Mouse (Mus musculus) splenic B cell, adult 2 months (primary cell): ENCODE data around the gene Tet3.
"Not testable (repeated sequence)": the region's sequence is repeated elsewhere in the genome, so short reads cannot be mapped to it uniquely, and the experiment has no call there.

Experiments
- DNase-seq: peaks from one replicate; pipeline ENCODE4 v3.0.0-alpha.2; 2011; ENCODE audit warnings: low read depth, low spot score
- H3K27me3 ChIP-seq: 2 replicates; pipeline ENCODE4 v1.6.1; 2012; ENCODE audit warnings: mild to moderate bottlenecking, low read length, moderate library complexity, mixed read lengths; ENCODE audit not compliant: control insufficient read depth, poor library complexity, insufficient read depth, severe bottlenecking
- H3K36me3 ChIP-seq: 2 replicates; pipeline ENCODE4 v1.6.1; 2012; ENCODE audit warnings: mild to moderate bottlenecking, low read length, moderate library complexity, mixed read lengths; ENCODE audit not compliant: control insufficient read depth, poor library complexity, insufficient read depth, severe bottlenecking

The Tet3 gene

DNA sequence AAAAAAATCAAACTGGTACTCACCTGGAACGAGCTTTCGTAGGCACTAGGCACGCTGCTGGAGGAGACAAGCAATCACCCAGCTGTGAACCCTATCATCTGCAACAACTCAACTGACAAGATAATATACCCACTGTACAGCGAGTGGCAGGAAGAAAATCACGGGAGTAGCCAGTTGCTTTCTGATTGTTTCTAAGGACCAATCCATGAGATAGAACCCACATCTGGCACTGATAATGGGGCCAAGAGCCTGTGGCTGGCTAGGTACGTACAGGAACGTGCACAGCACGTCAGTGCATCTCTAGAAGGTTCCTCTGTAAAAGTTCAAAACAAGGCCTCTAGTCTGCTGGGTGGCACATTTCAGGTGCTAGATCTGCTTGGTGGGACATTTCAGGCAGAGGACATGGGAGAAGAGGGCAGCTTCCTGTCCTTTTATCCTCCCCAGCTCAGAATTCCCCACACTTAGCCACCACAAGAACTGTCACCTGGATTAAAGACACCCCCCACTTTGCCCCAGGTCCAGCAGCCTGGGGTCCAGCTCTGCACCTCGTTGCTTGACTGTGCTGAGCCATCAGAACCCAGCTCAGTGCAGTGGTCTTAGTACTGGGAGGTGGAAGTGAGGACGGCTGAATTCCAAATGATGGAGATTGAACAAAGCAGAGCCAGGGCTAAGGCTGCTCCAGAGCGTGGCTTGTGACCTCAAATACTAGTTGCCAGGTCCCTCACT lies 97.2 kb downstream of the Tet3 start:
- DNase-seq = no peak
- no peaks in the 10 kb centered on the region for H3K27me3 ChIP-seq

DNA sequence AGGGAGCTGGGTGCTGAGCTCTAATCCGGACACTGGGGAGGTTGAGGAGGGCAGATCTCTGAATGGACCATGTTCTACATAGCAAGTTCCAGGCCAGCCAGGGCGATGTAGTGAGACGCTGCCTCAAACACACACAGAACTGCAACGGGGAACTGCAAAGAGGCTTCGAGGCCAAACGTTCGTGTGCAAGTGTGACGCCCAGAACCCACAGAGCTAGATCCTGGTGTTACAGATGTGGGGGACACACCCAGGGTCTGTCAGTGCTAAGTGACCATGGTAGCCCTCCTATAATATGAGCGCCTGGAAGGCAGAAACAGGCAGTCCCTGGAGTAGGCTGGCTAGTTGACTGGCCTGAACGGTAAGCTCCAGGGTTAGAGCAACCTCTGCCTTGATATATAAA lies 101.4 kb downstream of the Tet3 start:
- no peak for DNase-seq
- H3K27me3 ChIP-seq = no peaks in the 10 kb centered on the region
- peaks cover 3% of the 10 kb centered on the region; the same call in 1 of the 2 replicates for H3K36me3 ChIP-seq

More for the DNA sequence above, 97.2 kb downstream of the Tet3 start:
- peaks cover 4% of the 10 kb centered on the region for H3K36me3 ChIP-seq

DNA sequence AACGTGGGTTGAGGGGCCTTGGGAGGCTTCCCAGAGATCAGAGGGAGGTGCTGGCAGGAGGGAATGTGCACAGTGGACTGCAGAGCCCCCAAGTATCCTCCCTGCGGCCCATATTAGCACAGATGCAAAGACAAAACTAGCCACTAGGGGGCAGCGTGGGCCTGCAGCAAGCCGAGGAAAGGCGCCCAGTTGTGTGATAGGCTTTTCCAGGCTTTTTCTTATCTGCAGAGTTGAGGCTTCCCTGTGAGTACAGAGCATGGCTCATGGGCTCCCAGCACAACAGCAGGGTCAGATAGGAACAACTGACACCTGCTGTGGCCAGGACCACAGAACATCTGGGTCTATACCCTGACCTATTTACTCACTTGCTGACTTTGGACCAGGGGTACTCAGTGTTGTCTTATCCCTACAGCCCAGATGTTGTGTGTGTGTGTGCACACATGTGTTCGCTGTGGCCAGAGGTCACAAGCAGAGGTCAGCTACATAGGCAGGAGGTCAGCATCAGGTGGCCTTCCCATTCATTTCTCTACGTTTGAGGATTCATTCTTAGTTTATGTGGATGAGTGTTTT lies 102.2 kb downstream of the Tet3 start:
- Histone ChIP-seq H3K36me3 (peaks cover 3% of the 10 kb centered on the region; the same call in 1 of the 2 replicates), H3K27me3 (no peaks in the 10 kb centered on the region)
- peak; percentile 85 for DNase-seq

DNA sequence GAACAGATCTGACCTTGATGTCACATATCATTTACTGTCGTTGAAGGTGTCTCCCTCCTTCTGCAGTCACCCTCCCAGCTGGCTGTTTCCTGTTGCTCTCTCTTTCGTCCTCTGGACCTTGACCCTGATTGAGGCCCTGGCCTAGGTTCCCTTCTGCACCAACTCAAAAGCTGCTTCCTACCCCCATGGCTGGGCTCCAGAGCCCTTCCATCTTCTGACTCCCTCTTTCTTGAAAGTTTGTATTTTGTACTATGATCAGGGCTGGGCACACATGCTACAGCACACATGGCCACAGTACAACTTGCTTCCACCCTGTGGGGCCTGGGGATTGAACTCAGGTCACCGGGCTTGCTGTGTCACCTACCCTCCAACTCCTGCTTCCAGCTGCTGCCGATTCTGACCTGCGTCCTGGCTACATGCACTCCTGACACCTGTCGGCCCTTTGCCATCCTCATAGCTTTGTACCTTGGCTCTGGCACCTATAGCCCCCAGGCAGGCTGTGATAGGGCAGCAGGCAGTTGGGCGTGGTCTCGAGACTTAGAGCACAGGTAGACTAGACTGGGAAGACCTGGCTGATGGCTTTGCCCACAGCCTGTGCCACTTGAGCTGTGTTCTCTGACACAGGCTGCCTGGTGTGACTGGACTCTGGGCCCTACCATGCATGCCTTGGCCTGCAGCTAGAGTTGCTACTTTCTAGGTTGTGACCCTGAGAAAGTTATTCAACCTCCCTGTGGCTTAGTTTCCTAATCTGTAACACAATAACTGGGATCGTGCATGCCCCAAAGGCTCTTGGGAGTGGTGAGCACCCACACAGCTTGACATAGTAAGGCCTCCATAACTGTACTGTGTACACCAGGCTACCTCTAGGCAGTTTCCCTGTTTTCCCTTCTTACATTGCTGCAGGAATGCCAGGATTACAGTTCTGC lies 103.8 kb downstream of the Tet3 start:
- H3K36me3 ChIP-seq = 0 out of 2 replicates have a peak, but pooled peaks cover 3% of the 10 kb centered on the region

DNA sequence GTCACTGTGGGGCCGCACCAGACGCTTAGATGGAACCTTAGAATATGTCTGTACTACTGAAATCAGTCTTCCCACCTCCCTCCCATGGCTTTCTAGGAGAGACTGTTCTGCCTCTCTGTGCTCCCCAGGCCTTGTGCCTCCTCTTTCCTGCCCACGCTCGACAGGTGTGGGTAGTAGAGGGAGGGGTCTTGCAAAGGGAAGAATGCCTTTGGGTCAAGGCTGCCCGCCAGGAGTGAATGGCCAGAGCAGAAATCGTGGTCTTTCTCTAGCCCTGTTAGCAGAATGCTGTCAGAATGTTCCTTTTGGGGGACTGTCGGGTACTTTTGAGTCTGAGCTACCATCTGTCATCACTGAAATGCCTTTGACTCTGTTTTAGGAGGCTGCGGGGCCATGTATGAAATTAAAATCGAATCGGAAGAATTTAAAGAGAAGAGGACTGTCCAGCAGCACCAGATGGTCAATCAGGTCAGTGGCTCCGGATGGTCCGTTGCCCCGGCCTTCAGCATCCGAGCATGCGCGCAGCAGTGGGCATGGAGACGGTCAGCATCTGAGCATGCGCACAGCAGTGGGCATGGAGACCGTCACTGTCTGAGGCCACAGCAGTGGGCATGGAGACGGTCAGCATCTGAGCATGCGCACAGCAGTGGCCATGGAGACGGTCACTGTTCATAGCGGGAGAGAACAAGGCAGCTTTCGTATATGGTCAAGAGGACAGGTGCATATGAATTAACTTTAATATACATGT lies 106.0 kb downstream of the Tet3 start:
- H3K36me3 ChIP-seq = 0 out of 2 replicates have a peak, but pooled peaks cover 3% of the 10 kb centered on the region
- H3K27me3 ChIP-seq = no peaks in the 10 kb centered on the region
- no peak for DNase-seq

More for the DNA sequence above, 103.8 kb downstream of the Tet3 start:
- no peaks in the 10 kb centered on the region for H3K27me3 ChIP-seq
- no peak for DNase-seq

DNA sequence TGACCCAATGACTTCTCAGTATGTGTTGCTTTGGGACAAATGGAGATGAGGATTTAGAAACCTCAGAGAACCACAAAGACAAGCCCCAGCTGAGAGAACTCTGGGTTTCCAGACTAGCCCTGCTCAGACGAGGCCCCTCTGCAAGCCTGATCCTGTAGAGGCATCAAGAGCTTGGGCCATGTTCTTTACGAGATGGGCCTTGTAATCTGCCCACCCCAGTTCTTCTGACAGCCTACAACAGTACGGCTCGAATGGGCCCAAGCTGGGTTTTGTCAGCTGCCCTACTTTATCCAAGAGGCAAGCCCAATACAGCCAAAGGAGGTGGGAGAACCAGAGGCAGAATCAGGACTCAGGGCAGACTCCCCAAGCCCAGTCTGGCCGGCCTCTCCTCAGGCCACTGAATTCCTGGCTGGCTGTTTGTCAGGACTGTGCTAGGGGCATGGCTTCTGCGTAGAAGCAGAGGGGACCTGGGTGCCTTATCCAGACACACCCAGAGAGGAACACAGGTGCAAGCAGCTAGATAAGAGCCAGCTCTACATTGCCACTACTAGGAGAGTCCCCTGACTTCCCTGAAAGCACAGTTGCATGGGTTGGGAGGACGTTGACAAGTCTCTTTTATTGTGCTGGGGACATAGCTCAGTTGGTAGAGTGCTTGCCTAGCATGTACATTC lies 107.3 kb downstream of the Tet3 start:
- Histone ChIP-seq H3K27me3 (no peaks in the 10 kb centered on the region), H3K36me3 (0 out of 2 replicates have a peak, but pooled peaks cover 3% of the 10 kb centered on the region)
- DNase-seq = no peak

DNA sequence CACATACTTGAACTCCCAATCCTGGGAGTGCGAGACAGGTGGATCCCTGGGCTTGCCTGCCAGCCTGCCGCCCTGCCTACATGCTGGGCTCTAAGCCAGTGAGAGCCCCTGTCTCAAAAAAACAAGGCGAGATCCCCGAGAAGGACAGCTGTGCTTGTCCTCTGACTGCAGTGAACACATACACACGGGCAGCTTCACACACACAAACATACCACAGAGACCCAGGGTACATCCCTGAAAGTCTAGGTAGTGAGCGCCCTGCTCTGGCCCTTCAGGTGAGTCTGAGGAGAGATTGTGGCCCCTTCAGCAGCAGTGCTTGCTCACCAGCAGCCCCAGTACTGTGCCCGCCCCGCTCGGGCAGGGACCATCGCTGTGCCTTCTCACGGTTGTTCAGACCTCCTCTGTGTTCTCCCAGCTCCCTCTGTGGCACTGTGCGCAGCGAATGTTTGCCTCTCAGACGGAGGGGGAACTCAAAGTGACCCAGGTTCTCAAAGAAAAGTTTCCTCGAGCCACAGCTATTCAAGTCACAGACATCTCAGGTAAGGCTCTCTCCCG lies 108.0 kb downstream of the Tet3 start:
- Histone ChIP-seq H3K27me3 (no peaks in the 10 kb centered on the region), H3K36me3 (0 out of 2 replicates have a peak, but pooled peaks cover 3% of the 10 kb centered on the region)
- DNase-seq = no peak

DNA sequence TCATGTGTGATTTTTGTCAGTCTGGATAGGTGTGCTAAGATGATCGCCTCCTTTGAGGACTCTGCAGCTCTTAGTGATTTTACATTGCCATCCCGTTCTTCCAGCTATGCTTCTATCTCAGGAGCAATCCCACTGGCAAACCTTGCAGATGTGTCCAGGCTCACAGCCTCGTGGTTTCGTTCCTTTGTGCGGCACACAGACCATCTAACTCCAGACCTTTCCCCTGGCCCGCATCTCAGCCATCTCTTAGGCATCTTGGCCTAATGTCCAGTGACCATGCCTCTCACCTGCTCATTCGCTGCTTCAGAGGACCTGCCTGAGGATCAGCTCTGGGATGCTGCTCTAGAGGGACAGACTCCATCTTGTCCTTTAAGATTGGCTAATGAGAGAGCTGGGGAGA lies 108.7 kb downstream of the Tet3 start:
- Histone ChIP-seq H3K27me3 (no peaks in the 10 kb centered on the region), H3K36me3 (0 out of 2 replicates have a peak, but pooled peaks cover 3% of the 10 kb centered on the region)
- no peak for DNase-seq

DNA sequence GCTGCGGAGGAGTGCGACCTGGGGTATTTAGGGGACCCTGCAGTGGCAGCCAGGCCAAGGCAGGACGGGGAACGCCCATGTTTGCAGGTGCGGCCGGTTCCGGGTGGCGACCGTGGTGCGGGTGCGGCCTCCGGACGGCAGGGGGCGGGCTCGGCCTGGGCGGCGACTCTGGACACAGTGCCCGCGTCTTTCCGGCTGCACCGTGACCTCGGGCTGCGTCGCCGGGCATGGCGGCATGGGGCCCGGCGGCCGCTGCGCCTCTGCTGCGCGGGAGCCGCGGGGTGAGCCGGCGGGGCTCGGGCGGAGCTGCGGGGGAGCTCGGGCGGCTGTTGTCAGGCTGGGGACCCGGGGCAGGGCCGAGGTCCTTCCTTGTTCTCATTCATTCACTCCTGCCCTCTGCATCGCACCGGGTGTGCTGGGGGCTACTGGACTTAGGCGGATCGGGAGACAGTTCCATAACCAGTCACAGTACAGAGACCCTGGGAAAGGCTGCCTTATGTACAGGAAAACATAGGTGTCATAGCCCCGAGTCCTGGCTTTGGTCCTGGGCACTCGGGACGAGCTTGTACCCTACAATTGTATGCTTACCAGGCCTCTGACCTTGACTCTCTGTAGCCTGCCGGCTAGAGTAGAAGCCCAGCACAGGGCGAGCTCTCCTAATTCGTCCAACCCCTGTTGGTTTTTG lies 109.5 kb downstream of the Tet3 start:
- Histone ChIP-seq H3K36me3 (0 out of 2 replicates have a peak, but pooled peaks cover 3% of the 10 kb centered on the region), H3K27me3 (no peaks in the 10 kb centered on the region)
- peak; percentile 91 for DNase-seq

DNA sequence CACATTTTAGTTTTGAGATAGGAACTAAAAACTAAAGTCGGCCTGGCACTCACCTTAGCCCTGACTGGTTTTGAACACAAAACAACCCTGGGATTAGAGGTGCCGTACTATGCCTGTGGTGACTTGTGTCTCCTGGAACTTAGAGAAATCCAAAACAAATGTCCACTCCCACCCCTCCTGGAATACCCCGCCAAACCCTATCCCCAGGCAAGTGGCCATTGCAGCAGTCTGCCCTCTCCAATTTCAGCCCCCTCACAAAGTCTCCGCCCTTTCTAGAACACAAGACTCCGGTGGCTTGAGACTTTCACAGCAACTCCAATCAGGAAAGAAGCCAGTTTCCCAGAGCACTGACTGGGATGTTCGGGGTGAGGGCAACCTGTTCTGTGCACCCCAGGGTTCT lies 110.0 kb downstream of the Tet3 start, which contains the start of gene Bola3:
Bola3 (plus strand) TSS at position 275 of the 400 bp plus-strand sequence.
- Histone ChIP-seq H3K27me3 (no peaks in the 10 kb centered on the region), H3K36me3 (0 out of 2 replicates have a peak, but pooled peaks cover 2% of the 10 kb centered on the region)
- no peak for DNase-seq

DNA sequence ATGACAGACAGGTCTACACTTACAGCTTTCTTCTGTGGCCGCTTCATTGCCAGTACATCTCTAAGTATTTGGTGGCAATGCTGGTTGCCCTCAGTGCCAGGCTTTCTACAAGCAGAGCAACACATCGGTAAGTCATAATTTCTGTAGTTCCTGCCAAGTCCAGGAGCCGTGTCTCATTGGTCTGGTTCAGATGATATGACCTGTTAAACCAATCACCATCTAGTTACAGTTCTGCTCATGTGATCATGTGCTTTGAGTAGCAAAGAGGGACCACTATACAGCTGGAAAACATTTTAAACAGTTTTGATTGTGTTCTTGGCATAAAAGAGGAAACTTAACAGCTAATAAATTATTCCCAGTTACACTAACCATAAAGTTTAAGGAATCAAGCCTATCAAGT lies 111.0 kb downstream of the Tet3 start:
- peaks cover 2% of the 10 kb centered on the region; the same call in 1 of the 2 replicates for H3K36me3 ChIP-seq
- no peak for DNase-seq

DNA sequence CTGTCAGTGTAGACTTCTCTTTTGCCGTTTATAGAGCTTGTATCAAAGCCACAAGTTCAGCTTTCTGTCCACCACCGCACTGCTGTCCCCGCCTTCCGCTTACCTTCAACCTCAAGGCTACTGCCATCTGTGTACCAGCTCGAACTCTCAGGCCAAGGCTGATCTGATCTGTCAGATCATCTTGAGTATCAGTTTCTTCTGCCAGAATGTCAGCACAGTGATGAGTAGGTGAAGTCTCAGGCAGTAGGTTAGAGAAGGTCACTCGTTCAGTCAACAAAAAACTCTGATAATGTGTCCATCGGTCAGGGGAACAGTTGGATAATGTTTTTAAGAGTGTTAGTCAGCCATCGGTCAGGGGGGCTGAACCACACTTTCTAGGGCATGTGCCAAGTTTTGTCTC lies 113.6 kb downstream of the Tet3 start:
- H3K36me3 ChIP-seq, DNase-seq: not testable (repeated sequence)

More for the DNA sequence above, 111.0 kb downstream of the Tet3 start:
- H3K27me3 ChIP-seq = no peaks in the 10 kb centered on the region

DNA sequence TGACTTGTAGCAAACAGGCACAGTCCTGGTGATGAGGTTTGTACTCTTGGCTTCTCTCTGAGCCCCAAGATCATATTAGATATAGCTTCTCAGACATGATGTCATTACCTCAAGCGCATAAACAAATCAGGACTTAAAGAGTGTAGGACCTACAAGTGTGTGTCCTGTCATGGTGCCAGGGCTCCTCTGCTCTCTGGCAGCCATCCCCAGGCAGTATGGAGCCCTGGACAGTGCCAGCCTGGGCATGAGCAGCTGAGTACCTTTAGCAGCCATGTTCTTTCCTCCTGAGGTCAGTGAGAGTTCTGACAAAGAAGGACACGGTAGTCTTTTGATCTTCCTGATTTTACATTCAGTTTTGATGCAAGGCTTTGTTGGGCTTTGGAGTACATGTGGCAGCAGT lies 115.9 kb downstream of the Tet3 start:
- no peak for DNase-seq
- H3K27me3 ChIP-seq = no peaks in the 10 kb centered on the region
- peaks cover 14% of the 10 kb centered on the region for H3K36me3 ChIP-seq

More for the DNA sequence above, 113.6 kb downstream of the Tet3 start:
- not testable (repeated sequence) for H3K27me3 ChIP-seq
